Mouse (Mus musculus) embryonic facial prominence, embryonic 12.5 days (tissue): ENCODE data around the gene Vpreb2. TPM values are rescaled to one million over a fixed set of nuclear protein-coding genes. Genes with fewer than 3 reads are reported as not detected.

ENCODE experiments used
- ATAC-seq: fragments of 200-750 bp; cut with Nextera tagmentation; 2 replicates; pipeline ENCODE4 v1.8.0; 2017; ENCODE audit not compliant: insufficient number of reproducible peaks, insufficient read depth, low FRiP score, low TSS enrichment
- H3K27ac ChIP-seq: fragments of 300-500 bp; sonication (generic); 2 replicates; pipeline ENCODE4 v1.5.1; 2016; ENCODE audit warnings: mild to moderate bottlenecking
- H3K27me3 ChIP-seq: fragments of 300-500 bp; sonication (generic); 2 replicates; pipeline ENCODE4 v1.6.1; 2016; ENCODE audit warnings: mild to moderate bottlenecking, moderate library complexity
- H3K36me3 ChIP-seq: fragments of 300-500 bp; sonication (generic); 2 replicates; pipeline ENCODE4 v1.6.1; 2016; ENCODE audit warnings: mild to moderate bottlenecking
- H3K4me1 ChIP-seq: fragments of 300-500 bp; sonication (generic); 2 replicates; pipeline ENCODE4 v1.6.1; 2016
- H3K4me2 ChIP-seq: fragments of 300-500 bp; sonication (generic); replicated peaks from 2 replicates; pipeline ENCODE4 v1.6.1; 2016; ENCODE audit warnings: mild to moderate bottlenecking, moderate library complexity
- H3K4me3 ChIP-seq: fragments of 300-500 bp; sonication (generic); 2 replicates; pipeline ENCODE4 v1.5.1; 2016; ENCODE audit warnings: mild to moderate bottlenecking
- H3K9ac ChIP-seq: fragments of 300-500 bp; sonication (generic); 2 replicates; pipeline ENCODE4 v1.6.1; 2016; ENCODE audit warnings: mild to moderate bottlenecking, moderate library complexity
- H3K9me3 ChIP-seq: fragments of 300-500 bp; sonication (generic); 2 replicates; pipeline ENCODE4 v1.6.1; 2016; ENCODE audit warnings: mild to moderate bottlenecking, moderate library complexity
- whole genome bisulfite sequencing: fragments of 180-500 bp; shearing (Covaris S2); methylation state at CpG from one replicate; pipeline ENCODE4 v1.1.7; 2016; 5-methylcytosine and 5-hydroxymethylcytosine counted together
- polyA plus RNA-seq: library from polyadenylated mRNA; unstranded; fragments of >200 nt; fragmentation: Nextera tagmentation; extraction: Ambion mirVana; gene quantifications from 2 replicates; pipeline ENCODE4 v1.2.1, GENCODE M21; 2016

Vpreb2 gene
- not detected in 2 replicates for polyA plus RNA-seq

DNA sequence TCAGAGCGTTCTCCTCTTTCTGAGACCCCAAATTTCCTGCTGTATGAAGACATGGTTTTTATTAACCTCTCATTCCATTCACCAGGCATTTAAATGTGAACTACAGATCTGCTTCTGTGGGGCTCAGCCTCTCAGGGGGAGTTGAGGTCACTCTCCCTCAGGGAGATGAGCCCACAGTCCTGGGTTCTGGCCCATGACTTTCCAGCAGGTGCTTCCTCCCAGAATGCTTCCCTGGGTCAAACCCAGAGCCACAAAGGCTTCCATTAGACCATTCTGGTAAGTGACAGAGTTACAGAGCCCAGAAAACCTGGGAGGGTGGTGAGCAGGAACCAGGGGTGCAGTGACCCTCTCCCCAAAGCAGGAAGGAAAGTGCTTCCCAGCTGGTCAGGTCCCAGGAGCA, at the start of gene Vpreb2:
Gene Vpreb2 (plus strand): TSS at position 301 of the 400 bp plus-strand sequence.
- H3K4me3 ChIP-seq: no peak within 1 kb of the TSS
- no peak within 1 kb of the TSS for H3K27ac ChIP-seq
- H3K36me3 ChIP-seq: no peaks in the 10 kb centered on the region
- H3K4me1 ChIP-seq: no peaks in the 10 kb centered on the region
- 28% methylated on average over 1 of the region's 1 CpGs for WGBS
- no peak for ATAC-seq
- H3K27me3 ChIP-seq: no peaks in the 10 kb centered on the region
- no peaks in the 10 kb centered on the region for H3K9me3 ChIP-seq
- no peak within 1 kb of the TSS for H3K9ac ChIP-seq
- H3K4me2 ChIP-seq: no peak within 1 kb of the TSS

GRCm38 (mm10) chr16:17931906-17932460, 48.2 kb upstream of the Vpreb2 start:
- Histone ChIP-seq H3K4me2 (no peak overlapping the region), H3K27ac (no peak overlapping the region), H3K4me3 (no peak overlapping the region), H3K36me3 (no peaks in the 10 kb centered on the region), H3K4me1 (peaks cover 3% of the 10 kb centered on the region; the same call in 1 of the 2 replicates), H3K9ac (no peak overlapping the region), H3K27me3 (peaks cover 7% of the 10 kb centered on the region), H3K9me3 (no peaks in the 10 kb centered on the region)
- no peak for ATAC-seq
- WGBS: 79% methylated on average over 5 of the region's 5 CpGs

DNA sequence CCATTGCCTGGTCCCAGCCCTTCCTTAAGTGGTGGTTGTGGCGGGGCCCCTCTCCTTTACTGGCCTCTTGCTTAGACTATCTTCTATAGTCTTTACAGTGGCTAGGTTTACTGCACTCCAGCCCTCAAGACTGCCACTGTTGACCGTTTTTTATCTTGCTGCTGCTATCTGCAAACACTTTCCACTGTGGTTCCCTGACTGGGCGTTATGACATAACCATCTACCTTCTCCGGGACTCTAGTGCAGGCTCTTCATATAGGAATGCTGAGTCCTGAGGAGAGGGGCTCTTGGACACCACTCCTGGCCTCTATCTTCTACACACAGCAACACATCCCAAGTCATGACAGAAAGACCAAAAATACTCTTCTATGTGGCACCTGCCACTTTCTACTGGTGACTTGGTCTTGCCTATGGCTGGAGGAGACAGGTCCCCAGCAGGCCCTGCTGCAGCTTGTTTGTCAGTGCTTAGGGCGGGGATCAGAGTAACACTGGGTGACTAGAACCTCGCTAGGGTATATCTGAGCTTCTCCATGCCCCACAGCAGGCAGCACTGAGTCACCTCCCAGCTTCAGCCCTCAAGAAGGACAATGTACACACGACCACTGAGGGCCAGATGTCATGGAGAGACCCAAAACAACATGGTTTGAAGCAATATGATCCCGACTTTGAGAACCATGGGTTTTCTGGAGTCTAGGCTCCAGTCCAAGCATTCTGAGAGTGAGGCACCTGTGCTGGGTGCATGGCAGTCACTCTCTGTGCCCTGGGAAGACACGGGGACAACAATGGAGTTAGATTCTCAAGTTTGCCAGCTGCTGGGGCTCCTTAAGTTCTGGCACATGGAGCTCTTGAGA, 46.4 kb upstream of the Vpreb2 start:
- Histone ChIP-seq H3K4me3 (no peak overlapping the region), H3K27ac (no peak overlapping the region), H3K36me3 (no peaks in the 10 kb centered on the region), H3K27me3 (peaks cover 15% of the 10 kb centered on the region), H3K9ac (no peak overlapping the region), H3K4me2 (no peak overlapping the region), H3K9me3 (no peaks in the 10 kb centered on the region), H3K4me1 (no peaks in the 10 kb centered on the region)
- ATAC-seq: no peak
- 67% methylated on average over 9 of the region's 9 CpGs for WGBS

GRCm38 (mm10) chr16:17934445-17934910, 45.8 kb upstream of the Vpreb2 start:
- no peak for ATAC-seq
- Histone ChIP-seq H3K36me3 (no peaks in the 10 kb centered on the region), H3K4me3 (no peak overlapping the region), H3K9me3 (no peaks in the 10 kb centered on the region), H3K4me1 (no peaks in the 10 kb centered on the region), H3K27me3 (peaks cover 15% of the 10 kb centered on the region), H3K27ac (no peak overlapping the region), H3K4me2 (no peak overlapping the region), H3K9ac (no peak overlapping the region)
- 67% methylated on average over 3 of the region's 3 CpGs for WGBS

DNA sequence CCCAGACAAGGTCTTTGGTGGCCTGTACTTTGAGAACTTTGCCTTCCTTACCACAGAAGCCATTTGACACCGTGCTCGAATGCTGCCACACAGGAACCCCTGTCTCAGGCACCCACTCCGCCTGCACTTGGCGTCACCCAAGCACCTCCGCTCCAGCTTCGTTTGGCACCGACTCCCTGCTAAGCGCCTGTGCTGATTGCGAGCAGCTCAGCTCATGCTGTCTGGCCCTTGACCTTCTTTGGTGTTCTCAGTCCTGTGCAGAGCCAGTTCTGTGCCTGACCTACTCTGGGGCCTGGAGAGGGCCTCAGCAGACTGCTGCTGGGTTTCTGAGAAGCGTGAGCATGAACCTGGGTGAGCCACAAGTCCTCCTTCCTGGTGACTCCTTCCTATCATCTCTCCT, 43.5 kb upstream of the Vpreb2 start:
- no peak for ATAC-seq
- Histone ChIP-seq H3K4me1 (no peaks in the 10 kb centered on the region), H3K36me3 (no peaks in the 10 kb centered on the region), H3K4me3 (no peak overlapping the region), H3K27me3 (peaks cover 15% of the 10 kb centered on the region), H3K9ac (no peak overlapping the region), H3K9me3 (no peaks in the 10 kb centered on the region), H3K27ac (no peak overlapping the region), H3K4me2 (no peak overlapping the region)
- 83% methylated on average over 10 of the region's 10 CpGs for WGBS

DNA sequence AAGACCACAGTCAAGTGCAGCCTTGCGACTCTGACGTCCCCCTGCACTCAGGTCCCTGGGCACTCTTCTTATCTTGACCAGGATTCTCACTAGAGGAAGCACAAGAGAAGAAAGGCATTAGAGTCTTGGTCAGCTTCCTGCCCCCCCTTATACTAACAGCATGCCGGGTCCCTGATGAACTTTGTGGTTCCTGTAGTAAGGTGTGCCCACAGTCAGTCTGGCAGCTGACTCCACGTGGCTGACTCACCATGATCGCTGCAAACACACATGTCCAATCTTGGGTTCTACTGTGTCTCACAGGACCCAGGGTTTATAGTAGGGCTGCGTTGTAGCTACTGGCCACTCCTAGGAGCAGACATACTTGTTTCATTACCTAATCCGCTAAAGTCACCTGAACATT, 42.0 kb upstream of the Vpreb2 start:
- H3K4me3 ChIP-seq: no peak overlapping the region
- H3K27me3 ChIP-seq: peaks cover 15% of the 10 kb centered on the region
- H3K9me3 ChIP-seq: no peaks in the 10 kb centered on the region
- H3K36me3 ChIP-seq: no peaks in the 10 kb centered on the region
- no peak for ATAC-seq
- H3K4me2 ChIP-seq: no peak overlapping the region
- 78% methylated on average over 7 of the region's 7 CpGs for WGBS
- no peak overlapping the region for H3K9ac ChIP-seq
- no peaks in the 10 kb centered on the region for H3K4me1 ChIP-seq
- H3K27ac ChIP-seq: no peak overlapping the region

DNA sequence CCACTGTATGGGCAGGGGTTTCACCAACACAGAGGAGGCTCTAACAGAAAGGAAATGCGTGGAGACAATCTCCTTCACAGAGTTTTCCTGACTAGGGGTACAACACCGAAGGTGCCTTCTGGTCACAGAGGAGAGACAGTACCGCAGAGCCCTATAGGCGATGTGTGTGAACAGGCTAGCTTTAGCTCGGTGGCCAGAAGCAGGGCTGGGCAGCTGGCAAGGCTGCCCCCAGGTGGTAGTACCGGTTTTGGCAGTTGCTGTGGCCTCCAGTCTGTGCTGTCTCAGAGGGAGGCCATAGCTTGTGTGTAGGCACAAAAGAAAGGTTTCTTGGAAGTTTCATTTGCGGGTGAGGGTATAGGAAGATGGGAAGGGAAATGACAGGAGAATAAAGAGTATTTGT, 41.4 kb upstream of the Vpreb2 start:
- no peak overlapping the region for H3K27ac ChIP-seq
- ATAC-seq: no peak
- 11% methylated on average over 7 of the region's 7 CpGs for WGBS
- no peak overlapping the region for H3K4me2 ChIP-seq
- no peak overlapping the region for H3K4me3 ChIP-seq
- peaks cover 14% of the 10 kb centered on the region for H3K27me3 ChIP-seq
- H3K9me3 ChIP-seq: no peaks in the 10 kb centered on the region
- H3K36me3 ChIP-seq: no peaks in the 10 kb centered on the region
- H3K4me1 ChIP-seq: no peaks in the 10 kb centered on the region
- no peak overlapping the region for H3K9ac ChIP-seq

GRCm38 (mm10) chr16:17939255-17939751, 40.9 kb upstream of the Vpreb2 start:
- 59% methylated on average over 9 of the region's 9 CpGs for WGBS
- no peak overlapping the region for H3K4me2 ChIP-seq
- no peaks in the 10 kb centered on the region for H3K4me1 ChIP-seq
- peaks cover 10% of the 10 kb centered on the region for H3K27me3 ChIP-seq
- ATAC-seq: no peak
- H3K36me3 ChIP-seq: no peaks in the 10 kb centered on the region
- no peak overlapping the region for H3K4me3 ChIP-seq
- no peak overlapping the region for H3K27ac ChIP-seq
- no peaks in the 10 kb centered on the region for H3K9me3 ChIP-seq
- H3K9ac ChIP-seq: no peak overlapping the region

DNA sequence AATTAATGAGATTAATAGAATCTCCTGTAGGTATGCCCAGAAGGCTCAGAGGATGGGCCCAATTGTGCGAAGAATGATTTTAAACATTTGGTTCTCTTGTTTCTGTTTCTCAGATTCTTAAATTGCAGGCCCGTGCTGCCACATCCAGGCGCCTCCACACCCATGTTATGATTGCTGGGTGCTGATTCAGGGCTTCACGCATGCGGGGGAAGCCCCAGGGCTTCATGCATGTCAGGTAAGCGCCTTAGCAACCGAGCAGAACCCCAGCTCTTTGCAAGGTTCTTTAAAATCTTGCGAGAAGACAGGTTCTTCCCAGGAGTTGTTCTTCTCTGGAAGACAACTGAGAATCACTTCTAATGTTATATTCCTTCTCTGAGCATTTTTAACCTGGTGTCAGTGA, 36.8 kb upstream of the Vpreb2 start:
- Histone ChIP-seq H3K4me3 (no peak overlapping the region), H3K9me3 (no peaks in the 10 kb centered on the region), H3K4me1 (no peaks in the 10 kb centered on the region), H3K36me3 (no peaks in the 10 kb centered on the region), H3K27me3 (no peaks in the 10 kb centered on the region; the same call in 1 of the 2 replicates), H3K27ac (no peak overlapping the region), H3K4me2 (no peak overlapping the region), H3K9ac (no peak overlapping the region)
- no peak for ATAC-seq
- WGBS: 60% methylated on average over 8 of the region's 8 CpGs

GRCm38 (mm10) chr16:17945081-17945831, 35.0 kb upstream of the Vpreb2 start:
- WGBS: 69% methylated on average over 7 of the region's 7 CpGs
- Histone ChIP-seq H3K27ac (no peak overlapping the region), H3K27me3 (no peaks in the 10 kb centered on the region), H3K4me2 (no peak overlapping the region), H3K9me3 (no peaks in the 10 kb centered on the region), H3K9ac (no peak overlapping the region), H3K4me1 (no peaks in the 10 kb centered on the region), H3K4me3 (no peak overlapping the region), H3K36me3 (no peaks in the 10 kb centered on the region)
- no peak for ATAC-seq

- Histone ChIP-seq H3K27me3 (no peaks in the 10 kb centered on the region), H3K4me2 (no peak overlapping the region), H3K27ac (no peak overlapping the region), H3K36me3 (no peaks in the 10 kb centered on the region), H3K4me1 (no peaks in the 10 kb centered on the region), H3K9me3 (no peaks in the 10 kb centered on the region), H3K4me3 (no peak overlapping the region), H3K9ac (no peak overlapping the region)
- WGBS: 28% methylated on average over 2 of the region's 2 CpGs
- peak; percentile 64; the same call in 1 of the 2 replicates for ATAC-seq
Observed at GRCm38 (mm10) chr16:17949421-17949877, 30.8 kb upstream of the Vpreb2 start.
